Mouse (Mus musculus) heart, postnatal 36 days (tissue): ENCODE data around the gene Rnf214. TPM values are rescaled to one million over a fixed set of nuclear protein-coding genes. Genes with fewer than 3 reads are reported as not detected.

Source experiments
- DNase-seq, 2 experiments: peaks; one replicate each; pipeline ENCODE4 v3.0.0; 2021 to 2022
- intact Hi-C: fragments of 180-260 bp; cut with DNase I; formaldehyde crosslinking; loops from one replicate; pipeline ENCODE4 v1.15.1; 2025
- total RNA-seq, 2 experiments: library from RNA; stranded (reverse); gene quantifications; 2 replicates each; pipeline ENCODE4 v1.2.3; 2021

Rnf214 gene
- 10 to 100 TPM; 35.1 to 36.0 TPM for total RNA-seq

DNA sequence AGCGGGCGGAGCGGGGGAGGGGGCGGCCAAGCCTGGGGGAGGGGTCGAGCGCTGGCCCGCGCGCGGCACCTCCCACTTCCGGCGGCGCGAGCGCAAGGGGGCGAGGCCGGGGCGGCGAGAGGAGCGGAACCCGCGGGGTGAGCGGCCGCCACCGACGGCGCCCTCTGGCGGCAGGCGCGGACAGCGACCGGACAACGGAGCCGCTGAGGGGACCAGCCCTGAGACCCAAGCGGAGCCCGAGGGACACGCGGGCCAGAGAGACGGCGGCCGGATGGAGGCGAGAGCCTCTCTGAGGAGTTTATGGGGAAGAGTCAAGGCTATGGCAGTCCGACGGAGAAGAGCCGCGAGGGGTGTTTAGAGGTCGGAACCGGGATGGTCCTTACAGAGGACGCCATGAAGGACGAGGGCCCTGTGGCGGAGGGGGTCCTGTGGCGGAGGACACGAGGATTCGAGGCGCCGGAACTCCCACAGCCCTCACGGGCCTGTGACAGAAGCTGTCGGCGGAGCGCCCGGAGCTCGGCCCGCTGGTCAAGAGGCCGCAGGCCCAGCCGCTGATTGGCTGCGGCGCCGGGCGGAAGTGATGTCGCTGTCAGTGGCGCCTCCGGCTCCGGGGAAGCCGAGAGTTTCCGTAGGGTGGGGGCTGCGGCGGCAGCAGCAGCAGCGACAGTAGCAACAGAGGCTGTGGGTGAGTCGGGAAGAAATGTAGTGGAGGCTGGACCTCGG, at the start of gene Rnf214, which contains the start of gene Pcsk7:
Rnf214 (minus strand) TSS at position 557 of the 723 bp plus-strand sequence.
Pcsk7 (plus strand) TSS at position 143 of the 723 bp plus-strand sequence.
- DNase-seq: peak; percentile 93
- intact Hi-C loops: loop anchor here (1.0 to 5.0 kb wide), 3 partner anchors 49 to 366 kb away; partner anchors contain the start of genes Sidt2 and Zpr1

DNA sequence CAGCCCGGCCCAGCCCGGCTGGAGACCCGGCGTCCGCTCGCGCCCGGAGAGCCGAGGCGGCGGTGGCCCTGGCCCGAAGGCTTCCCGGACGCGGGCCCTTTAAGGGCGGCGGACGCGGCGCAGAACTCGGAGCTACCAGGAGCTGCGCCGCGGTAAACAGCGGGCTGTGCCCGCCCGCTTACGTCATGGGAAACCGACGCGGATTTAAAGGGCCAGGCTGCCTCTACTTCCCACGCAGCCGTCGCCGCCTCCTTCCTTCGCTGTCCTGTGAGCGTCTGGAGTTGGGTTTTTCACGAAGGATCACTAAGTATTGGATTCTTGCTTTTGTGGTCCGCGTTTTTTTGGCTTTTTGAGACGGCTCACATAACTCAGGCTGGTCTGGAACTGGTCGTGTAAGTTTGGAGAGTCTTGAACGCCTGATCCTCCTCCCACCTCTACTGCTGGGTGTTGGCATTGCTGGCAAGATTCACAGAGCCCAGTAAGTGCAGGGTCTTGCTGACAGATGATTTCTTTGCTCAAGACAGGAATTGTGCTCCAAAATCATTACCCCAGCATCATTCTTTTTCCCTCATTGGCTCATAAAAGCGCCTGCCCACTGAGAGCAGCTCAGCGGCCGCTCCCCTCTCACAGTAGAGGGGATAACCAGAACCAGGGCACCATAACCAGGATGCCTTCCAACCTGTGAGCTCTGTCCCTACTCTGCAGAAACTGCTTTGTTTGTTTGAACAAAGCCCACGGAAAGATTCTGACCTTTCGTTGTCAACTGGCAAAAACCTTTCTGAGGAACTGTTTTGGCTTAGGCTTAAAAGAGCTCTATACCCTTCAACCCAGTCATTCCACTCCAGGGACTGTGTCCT, 48.6 kb upstream of the Rnf214 start, which contains the start of gene Sidt2:
Sidt2 (minus strand) TSS at position 152 of the 857 bp plus-strand sequence.
- intact Hi-C loops: loop anchor here (1.0 to 2.0 kb wide), 2 partner anchors 29 to 48 kb away; no protein-coding TSS in a partner anchor
- DNase-seq: peak; percentile 90 to 92

DNA sequence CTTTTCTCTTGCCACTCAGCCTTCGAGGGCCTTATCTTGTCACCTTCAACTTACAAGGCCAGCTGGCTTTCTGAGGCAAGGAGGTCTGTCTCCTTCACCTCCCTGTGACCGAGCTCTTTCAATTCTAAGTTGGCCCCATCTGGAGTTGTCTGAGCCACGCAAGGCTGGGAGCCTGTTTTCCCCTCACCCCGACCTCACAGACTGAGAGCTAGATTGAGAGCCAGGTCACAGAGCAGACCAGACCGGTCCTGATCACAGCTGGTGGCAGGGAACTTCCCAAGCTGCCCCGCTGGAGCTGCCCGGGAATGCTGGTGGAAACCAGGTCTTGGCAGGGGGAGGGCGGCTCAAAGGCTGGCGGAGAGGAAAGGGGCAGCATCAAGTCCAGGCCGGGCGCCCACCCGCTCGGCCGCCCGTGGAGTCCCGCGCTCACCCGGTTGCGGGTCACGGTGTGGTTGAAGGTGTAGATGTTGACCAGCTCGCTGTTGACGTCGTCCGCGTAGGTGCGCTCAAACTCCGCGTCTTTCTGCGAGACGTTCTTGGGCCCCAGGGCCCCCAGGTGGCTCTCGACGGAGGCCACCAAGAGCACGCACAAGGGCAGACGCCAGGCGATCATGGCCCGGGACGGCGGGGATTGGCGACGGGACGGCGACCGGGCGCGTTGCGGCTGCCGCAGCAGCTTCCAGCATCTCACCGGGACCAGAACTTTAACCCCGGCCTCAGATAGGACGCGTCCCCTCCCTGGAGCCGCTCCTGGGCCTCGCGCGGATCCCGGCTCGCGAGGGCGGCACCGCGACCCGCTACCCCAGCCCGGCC, 47.8 kb upstream of the Rnf214 start:
- DNase-seq: peak in 1 of 2 experiments; percentile 56
- intact Hi-C loops: loop anchor here (1.0 to 2.0 kb wide), 2 partner anchors 30 to 47 kb away; no protein-coding TSS in a partner anchor

DNA sequence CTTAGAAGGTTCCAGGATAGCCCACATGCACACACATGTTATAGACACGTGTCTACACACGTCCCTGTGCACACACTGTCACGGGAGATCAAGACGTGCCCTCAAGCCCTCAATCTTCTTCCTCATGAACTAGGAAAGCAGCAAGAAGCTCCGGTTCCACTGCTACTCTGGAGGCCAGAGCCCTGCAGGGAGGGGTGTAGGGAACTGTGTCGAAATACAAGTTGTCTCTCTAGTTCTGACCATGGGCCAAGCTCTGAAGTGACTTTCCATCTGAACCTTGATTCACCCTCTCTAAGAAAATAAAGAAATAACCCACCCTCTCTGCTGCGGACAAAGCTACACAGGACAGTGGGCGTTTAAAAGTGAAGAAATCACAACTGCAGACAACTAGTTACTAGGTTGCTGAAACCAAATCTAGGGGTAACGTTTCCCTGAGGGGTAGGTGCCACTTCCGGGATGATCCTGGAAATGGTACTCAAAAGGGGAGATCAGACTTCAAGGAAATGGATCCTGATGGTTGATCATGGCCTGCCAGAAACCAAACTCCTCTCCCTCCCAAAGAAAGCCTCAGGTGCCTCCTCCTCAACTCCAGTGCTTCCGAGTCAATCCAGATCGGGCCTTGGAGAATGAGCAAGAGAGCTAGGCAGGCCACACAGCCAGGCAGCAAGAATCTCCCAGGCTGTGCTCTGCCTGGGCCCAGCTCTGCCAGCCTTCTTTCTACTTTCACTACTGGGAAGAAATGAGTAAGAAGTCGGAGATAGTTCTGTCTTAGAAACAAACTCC, 47.0 kb upstream of the Rnf214 start:
- intact Hi-C loops: loop anchor here (2.0 kb wide), 1 partner anchor 31 kb away; no protein-coding TSS in a partner anchor

DNA sequence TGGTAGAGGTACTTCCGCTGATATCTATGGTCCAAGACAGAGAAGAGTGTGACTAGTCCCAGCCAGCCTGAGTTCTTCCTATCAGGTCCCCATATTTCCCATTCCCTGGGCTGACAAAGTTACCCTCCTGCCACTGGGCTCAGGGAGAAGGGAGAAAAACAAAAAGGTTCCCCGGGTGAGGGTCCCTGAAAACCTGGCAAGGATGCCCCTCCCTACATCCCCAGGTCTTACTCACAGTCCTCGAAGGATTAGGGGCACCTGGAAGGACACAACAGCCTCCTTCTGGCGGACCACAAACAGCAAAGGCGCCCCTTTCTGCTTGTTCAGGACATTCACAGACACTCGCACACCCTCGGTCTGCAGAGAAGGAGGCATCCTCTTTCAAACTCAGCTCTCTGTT, 46.2 kb upstream of the Rnf214 start:
- no peak for DNase-seq
- intact Hi-C loops: no loop called here

More for the DNA sequence above, 47.0 kb upstream of the Rnf214 start:
- no peak for DNase-seq

DNA sequence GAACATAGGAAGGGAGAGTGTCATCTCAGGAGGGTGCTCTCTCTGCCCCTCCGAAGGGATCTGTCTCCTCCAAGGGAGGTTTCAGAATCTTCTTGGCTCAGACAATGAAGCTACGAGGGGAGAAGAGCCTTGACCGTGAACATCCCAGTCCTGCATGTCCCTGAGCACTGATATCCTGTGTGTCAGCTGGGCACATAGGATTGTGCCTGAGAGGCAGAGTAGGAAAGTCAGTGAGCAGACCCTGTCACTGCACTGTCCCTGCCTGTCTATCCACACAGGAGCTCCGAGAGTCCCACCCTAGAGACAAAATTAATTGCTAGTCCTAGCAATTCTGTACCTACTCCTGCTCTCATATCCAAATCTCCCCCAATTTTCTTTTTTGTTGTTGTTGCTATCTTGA, 45.3 kb upstream of the Rnf214 start:
- no peak for DNase-seq
- intact Hi-C loops: no loop called here

DNA sequence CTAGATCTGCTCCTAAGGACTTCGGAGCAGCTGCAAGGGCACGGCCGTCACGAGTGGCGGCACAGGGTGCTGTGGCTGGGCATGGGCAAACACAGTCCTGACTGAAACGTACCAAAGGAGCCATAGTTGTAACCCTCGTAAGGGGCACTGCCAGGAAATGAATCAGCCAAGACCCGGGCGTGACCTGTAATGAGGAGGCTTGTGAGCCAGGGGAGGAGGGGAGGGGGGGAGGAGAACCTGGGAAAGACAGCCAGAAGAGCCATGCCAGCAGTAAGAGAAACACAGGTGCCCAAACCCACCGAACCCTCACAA, 40.1 kb upstream of the Rnf214 start:
- intact Hi-C loops: no loop called here
- no peak for DNase-seq

DNA sequence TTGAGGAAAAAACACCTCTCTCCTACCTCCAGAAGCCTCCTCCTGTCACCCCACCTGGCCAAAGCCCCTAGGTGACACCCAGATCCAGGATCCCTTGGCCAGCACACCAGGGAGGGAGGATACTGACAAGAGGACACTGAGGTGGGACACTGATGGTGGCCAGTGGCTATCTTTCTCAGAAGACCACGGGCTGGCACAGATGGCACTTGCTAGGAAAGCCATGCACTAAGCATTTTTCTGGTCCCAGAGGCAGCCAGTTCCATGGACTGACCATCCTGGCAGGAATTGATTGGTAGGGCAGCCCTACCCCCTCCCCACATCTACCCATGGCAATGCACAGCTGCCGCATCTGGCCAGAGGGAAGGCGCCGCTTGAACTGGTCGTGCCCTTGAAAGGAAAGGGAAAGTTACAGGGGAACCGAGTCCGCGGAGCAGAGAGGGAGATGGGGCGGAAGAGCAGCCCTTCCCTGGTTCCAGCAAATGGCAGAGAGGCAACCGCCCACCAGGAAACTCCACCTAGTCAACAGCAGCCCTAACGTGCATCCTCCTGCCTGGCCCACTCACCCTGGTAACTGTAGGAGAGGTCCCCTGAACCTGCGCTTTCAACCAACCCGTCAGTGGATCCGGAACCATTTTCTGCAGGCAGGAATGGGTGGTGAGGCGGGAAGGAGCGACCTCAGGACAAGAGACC, 39.6 kb upstream of the Rnf214 start:
- DNase-seq: no peak
- intact Hi-C loops: no loop called here

DNA sequence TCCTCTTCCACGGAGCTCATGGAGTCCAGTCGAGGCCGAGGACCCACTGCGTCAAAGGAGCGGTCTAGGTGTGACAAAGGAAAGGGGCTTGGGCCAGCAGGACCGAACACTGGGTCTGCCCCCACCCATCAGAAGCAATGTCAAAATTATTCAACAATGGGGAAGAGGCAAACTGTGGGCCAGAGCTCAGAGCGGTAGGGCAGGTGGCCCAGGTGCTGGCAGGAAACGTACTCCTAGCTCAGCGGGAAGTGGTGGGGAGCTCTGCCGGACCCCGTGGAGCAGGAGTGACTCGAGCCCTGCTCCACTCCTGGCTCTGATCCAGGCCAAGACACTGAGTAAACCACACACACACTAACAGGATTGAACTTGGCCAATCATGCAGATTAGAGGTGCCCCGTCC, 39.0 kb upstream of the Rnf214 start:
- DNase-seq: no peak
- intact Hi-C loops: no loop called here

DNA sequence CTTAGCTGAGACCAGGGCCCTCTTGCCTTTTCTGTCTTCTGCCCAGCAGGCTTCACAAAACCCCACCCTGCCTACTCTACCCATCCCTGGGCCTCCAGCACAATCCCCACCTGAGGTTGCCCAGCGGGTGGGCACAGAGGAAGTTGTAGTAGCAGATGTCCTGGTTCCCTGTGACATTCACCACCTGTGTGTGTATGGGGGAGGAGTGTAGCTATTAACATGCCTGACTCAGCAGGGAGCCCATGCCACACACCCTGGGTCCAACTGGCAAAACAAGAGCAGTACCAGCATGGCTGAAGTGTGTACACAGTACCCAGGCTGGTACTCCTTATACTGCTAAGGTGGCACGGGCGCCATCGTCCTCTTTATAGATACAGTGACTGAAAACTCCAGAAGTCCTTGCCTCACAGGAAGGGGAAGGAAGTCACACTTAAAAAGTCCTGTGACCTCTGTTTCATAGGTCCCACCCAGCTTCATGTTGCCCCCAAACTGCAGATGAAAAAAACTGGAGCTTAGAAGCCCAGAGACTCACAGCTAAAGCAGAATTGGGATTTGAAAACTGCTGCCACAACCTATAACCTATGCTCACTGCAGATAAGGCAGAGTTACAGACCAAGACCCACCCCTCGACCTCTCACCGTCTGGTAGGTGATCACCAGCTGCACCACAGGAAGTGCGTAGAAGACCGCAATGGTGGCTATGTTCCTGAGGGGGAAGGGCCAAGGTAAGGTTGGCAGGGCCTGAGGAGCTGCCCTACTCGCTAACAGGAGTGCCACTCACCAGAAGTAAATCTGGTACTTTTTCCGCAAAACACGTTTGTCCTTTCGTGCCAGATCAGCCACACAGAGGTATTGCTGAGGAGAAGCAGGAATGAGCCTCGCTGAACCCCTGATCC, 38.0 kb upstream of the Rnf214 start:
- intact Hi-C loops: no loop called here
- no peak for DNase-seq

DNA sequence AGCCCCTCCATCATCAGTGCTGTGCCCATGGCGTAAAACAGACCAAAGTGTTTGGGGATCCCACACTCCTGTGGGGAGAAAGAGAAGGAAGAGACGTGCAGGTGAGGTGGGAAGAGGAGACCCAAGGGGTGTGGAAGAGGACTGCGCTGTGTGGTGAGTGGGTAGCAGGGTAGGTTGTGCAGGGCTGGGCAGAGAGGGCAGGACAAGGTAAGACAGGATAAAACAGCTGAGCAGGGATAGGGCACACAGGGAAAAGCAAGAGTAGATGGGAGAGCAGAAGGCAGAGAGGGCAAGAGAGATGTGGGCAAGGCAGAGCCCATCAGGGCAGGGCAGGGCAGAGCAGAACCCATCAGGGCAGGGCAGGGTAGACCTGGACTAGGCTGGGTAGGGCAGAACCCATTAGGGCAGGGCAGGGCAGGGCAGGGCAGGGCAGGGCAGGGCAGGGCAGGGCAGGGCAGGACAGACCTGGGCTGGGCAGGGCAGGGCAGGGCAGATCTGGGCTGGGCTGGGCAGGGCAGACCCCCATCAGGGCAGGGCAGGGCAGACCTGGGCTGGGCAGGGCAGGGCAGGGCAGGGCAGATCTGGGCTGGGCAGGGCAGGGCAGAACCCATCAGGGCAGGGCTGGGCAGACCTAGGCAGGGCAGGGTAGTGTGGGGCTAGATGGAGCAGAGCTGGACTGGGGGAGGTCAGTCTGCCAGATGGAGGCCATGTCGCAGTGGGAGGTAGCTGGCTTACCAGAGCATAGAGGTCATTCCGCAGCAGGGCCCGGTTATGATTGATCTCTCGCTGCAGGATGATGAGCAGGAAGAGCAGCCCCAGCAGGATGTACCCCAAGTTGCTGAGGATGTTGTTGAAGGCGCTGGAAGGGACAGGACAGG, 37.2 kb upstream of the Rnf214 start:
- intact Hi-C loops: no loop called here
- no peak for DNase-seq

DNA sequence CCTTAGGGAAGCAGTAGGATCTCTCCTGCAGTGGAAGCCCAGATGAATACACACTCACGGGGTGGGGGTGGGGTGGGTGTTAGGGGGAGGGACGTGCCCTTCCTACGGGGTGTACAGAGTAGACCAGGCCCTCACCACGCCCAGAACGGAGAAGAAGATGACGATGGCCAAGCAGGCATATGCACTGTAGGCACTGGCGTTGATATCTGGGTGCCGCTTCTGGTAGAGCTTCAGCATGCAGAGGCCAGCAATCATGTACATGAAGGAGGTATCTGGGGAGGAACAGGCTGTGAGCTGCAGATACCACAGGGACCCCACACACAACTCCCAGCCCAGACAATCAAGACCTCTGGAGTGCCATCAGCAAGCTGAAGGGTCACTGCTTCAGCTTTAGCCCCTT, 36.2 kb upstream of the Rnf214 start:
- DNase-seq: no peak
- intact Hi-C loops: no loop called here

DNA sequence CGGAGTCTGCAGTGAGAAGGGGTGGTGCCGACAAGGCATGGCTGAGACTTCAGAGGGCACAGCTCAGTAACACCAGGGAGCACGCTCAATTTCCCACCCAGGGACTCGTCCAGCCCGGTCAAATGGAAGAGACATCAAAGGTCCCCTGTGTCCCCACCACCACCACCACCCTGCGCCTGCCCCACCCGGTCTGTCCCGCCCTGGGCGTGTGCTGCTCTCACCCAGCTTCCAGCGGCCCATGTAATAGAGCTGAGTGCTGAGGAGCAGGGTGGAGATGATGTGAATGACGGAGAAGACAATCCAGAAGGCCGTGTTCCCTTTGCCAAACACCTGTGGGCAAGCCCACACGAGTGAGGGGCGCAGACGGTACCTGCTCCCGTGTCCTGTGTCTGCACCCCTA, 35.8 kb upstream of the Rnf214 start:
- intact Hi-C loops: no loop called here
- DNase-seq: no peak

DNA sequence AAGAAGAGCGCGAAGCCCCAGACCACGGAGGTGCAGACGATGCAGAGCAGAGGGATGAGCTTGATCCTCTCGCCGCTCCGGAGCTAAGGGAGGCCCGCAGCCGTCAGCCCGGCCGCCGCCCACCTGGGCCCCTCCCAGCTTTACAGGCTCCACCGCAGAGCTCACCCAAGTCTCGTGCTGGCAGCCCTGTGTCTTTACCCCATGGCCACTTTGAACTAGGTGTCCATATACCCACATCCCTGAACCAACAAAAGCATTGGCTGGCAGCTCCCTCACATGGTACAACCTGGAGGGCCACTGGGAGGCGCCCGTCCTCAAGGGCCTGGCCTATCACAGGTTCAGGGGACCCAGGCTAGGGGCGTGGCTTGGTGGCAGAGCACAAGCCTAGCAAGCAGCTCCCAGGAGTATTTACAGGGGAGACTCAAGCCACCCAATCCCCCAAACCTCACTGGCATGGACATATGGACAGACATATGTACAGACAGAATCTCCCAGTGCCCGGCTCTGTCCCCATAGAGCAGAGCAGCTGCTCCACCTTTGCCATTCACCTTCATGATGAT, 34.7 kb upstream of the Rnf214 start:
- intact Hi-C loops: no loop called here
- no peak for DNase-seq

DNA sequence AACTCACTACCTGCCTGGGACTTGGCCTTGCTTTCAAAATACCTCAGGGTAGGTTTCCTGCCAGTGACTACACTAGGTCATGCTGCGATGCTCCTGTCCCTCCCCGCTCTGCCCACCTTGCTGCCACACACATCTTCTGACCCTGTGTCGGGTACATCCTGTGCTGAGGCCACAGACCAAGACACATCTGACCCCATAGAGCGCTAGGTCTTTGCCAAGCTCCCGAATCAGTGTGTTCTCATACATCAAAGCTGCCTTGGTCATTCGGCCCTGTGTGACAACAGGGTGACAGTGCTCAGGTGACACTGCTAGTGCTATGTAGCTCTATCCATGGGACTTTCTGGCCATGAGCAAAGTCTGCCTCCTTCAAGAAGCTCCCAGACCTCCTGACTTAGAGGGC, 33.1 kb upstream of the Rnf214 start:
- intact Hi-C loops: no loop called here

DNA sequence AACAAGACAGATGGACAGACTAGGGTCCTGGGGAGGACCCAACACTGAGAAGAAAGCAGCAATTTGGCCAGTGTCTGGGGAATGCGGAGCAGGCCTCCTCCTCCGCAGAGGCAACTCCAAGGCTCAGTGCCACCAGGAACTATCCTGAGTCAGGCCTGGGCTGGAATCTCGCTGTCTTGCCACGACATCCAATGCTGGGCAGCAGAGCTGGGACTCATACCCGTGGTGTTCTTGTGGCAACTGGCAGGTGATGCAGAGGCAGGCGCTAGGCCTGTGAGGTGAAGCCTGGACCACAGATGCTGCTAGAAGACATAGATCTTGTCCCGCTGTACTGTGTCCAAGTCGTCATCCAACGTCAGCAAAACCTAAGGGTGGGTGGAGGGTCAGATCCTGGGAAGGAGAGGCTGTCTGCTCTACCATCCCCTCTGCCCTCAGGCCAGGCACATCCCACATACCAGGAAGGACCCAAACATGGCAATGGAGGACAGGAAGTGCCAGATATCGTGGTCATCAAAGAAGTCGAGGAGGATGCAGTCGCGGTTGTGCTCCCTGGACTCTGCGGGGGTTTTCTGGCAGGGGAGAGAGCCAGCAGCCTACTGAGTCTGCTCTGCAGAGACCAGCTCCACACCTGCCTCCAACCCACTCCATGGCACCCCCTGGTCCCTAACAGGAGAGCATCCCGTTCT, 32.4 kb upstream of the Rnf214 start:
- intact Hi-C loops: no loop called here
- DNase-seq: no peak

More for the DNA sequence above, 33.1 kb upstream of the Rnf214 start:
- DNase-seq: no peak
